Mouse (Mus musculus) frontal cortex, postnatal 25 days (tissue): ENCODE results near the gene Adam15.

Experiments used
- DNase-seq, 2 experiments: peaks; one replicate each; pipeline ENCODE4 v3.0.0; 2022; ENCODE audit warnings: low spot score in 2 of 2

Gene Adam15

DNA sequence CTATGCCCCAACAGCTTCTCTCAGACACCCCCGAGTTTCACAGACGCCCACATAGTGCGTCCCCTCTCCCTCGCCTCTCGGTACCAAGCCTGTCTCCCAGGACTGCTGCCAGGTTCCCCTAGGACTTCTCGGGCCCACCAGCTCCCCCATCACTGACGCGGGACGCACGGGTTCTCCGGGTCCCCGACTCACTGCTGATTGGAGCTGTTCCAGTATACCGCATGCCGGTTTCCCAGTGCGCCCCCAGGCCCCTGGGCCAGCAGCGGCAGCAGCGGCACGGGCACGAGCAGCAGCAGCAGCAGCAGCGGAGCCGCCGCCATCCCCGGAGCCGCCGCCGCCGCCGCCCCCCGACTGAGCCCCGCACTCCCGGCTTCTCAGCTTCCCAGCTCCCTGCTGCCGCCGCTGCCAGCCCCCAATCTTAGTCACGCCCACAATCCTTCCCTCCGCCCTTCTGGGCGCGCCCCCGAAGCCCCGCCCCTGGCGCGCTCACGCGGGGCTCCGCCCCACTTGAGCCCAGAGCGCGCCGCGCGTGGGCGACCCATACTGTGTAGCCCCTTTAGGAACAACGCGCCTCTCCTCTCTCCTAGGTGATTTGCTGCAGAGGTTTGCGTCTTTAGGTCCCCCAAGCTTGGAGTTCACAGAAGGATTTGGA lies 27.2 kb downstream of the Adam15 start, which contains the start of gene Efna3:
Gene Efna3, minus strand, starts transcription at position 452 of the 652 bp plus-strand sequence.
- DNase-seq: peak; percentile 64 to 75

DNA sequence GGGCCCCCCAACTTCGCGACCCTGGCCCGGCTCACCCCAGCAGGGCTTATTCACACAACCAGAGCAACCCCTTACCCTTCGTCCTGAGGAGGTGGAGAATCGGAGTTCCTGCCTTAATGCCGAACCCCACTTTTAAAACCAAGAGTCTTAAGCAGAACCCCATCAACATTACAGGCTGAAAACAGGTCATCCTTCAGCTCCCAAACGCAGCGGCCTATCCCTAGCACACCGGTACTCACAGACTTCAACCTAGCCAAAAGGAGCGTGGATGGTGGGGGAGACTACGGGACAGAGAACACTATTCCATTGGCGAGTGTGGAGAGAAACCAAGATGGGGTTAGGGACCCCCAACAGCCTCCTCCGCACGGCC lies 27.7 kb downstream of the Adam15 start:
- no peak for DNase-seq

GRCm38 (mm10) chr3:89321183-89322130 lies 28.3 kb downstream of the Adam15 start:
- no peak for DNase-seq

DNA sequence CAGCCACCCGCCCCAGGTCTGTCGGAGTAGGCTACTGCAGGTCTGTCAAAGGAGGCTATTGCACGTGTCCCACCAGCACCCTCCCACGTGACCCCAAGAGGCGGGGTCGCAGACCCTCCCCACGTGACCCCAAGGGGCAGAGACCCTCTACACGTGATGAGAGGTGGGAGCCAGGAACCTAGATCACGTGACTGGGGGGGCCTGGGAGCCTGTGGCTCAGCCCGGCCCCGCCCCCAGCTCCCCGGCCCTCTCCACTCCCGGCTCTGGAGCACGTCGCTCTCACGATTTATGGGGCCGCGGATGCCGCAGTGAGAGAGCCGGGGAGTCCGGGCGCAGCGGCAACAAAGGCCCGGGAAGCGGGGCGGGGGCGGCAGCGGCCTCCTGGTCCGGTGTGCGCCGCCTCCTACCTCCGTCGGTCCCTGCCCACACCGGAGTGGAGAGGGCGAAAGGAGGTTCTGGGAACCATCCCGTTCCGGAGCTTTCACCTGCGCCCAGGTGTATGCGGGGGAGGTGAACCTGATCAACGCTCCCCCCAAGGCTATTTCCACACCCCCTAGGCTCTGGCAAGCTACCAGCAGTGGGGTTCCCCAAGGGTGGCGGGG lies 29.1 kb downstream of the Adam15 start:
- no peak for DNase-seq

GRCm38 (mm10) chr3:89319591-89320350 lies 30.0 kb downstream of the Adam15 start:
- DNase-seq: no peak

GRCm38 (mm10) chr3:89318971-89319590 lies 30.7 kb downstream of the Adam15 start:
- no peak for DNase-seq

GRCm38 (mm10) chr3:89318316-89318715 lies 31.5 kb downstream of the Adam15 start:
- DNase-seq: no peak

GRCm38 (mm10) chr3:89317246-89317645 lies 32.5 kb downstream of the Adam15 start:
- DNase-seq: no peak

- peak; percentile 80 to 86 for DNase-seq
These were observed 33.0 kb downstream of the Adam15 start for GRCm38 (mm10) chr3:89316833-89317232.

DNA sequence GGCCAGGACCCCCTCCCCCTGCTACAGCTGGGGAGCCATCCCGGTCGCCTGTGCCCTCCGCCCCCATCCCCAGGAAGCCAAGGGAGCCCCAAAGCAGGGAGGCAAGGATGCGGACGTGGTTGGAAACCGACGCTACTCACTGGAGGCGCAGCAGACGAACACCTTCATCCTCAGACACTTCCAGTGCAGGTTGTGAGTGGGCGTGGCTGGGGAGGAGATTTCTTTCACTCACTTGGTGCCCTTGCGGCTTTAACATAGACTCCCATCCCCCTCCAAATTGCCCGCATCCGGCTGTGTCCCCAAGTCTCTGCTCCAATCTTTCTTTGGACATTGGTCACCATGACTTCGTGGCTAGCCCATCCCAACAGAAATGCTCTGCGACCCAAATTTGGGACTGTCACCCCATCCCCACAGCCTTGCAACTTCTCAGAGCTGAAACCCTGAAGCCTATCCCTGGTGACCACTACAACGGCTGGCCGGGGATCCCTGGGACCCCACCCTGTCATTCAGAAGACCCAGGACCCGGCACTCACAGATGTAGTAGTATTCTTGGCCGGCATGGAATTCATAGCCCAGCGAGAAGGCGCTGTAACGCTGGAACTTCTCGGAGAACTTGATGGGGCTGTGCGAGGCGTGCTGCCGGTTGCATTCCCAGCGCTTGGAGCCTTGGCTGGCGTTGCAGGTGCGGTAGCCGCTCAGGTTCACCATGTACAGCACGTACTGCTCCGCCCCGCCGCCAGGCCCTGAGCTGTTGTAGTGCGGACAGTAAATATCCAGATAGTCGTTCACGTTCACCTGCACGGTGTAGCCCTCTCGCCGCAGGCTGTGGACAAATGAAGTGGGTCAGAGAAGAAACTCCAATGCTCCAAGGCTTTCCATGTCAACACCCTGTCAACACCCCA lies 33.6 kb downstream of the Adam15 start:
- no peak for DNase-seq

DNA sequence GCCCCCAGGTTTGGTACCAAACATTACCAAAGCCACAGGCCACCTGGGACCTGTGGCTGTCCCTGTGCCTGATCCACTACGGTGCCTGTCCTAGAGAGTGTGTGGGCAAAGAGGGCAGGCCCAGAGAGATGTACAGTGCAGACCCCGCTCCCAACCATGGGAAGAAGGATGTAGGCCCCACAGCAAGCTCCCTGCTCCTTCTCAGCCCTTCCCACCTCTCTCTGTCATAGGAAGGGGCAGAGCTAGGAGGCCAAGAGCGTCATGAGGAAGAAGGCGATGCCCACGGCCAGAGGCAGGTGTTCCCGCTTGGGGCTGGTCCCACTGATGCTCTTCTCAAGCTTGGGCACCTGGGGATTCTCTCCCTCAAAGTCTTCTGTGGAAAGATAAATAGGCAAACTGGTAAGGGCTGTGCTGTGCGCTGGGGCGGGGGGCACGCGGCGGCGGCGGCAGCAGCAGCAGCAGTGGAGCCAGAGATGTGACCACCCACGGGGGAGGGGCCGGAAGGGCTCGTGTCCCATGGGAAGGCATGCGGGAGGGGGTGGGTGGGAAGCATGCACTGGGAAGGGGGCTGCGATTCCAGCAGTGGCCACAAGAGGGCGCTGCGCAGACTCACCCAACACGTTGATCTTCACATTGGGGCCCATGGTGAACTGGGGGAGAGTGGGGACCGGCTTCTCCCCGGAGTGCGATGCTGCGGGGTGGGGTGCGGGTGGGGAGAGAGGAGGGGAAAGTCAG lies 34.4 kb downstream of the Adam15 start:
- DNase-seq: peak; percentile 82 to 83

GRCm38 (mm10) chr3:89314791-89315190 lies 35.0 kb downstream of the Adam15 start:
- no peak for DNase-seq

DNA sequence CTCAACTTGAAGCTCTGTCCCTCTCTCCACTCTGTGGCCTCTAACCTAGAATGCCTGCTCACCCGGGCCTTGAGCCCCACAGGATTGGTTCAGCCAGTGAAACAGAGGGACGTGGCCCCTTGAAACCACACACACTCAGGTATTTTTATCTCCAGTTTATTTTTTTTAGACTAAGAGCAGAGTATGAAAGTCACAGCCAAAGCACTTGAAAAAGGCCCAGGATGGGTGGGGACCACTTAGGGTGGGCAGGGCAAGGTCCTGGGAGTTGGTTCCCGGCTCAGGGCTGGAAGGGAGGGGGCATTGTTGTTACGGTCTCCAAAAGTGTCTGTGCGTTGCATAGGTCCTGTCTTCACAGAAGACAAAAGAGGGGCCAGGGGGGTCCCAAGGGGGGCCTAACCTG lies 35.5 kb downstream of the Adam15 start:
- no peak for DNase-seq

DNA sequence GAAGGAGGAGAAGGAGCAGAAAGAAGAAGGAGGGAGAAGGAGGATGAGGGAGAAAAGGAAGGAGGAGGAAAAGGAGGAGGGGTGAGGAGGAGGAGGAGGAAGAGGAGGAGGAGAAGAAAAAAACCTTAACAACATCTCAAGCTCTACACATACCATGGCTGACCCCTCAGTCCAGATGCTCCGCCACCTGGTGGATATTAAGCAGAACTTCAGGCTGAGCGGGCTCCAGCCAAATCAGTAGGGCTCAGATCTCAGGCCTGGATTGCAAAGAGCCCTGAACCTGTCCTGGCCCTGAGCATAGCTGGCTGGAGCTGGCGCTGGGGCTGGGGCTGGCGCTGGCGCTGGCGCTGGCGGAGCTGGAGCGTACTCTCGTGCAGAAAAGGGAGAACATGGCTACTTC lies 41.7 kb downstream of the Adam15 start:
- peak in 1 of 2 experiments; percentile 40 for DNase-seq

- no peak for DNase-seq
These were observed 44.1 kb downstream of the Adam15 start for GRCm38 (mm10) chr3:89305551-89306325.

- DNase-seq: no peak
These were observed 44.7 kb downstream of the Adam15 start for GRCm38 (mm10) chr3:89305105-89305504.

GRCm38 (mm10) chr3:89304440-89304839 lies 45.4 kb downstream of the Adam15 start:
- DNase-seq: no peak

GRCm38 (mm10) chr3:89300514-89300913 lies 49.3 kb downstream of the Adam15 start:
- DNase-seq: no peak

DNA sequence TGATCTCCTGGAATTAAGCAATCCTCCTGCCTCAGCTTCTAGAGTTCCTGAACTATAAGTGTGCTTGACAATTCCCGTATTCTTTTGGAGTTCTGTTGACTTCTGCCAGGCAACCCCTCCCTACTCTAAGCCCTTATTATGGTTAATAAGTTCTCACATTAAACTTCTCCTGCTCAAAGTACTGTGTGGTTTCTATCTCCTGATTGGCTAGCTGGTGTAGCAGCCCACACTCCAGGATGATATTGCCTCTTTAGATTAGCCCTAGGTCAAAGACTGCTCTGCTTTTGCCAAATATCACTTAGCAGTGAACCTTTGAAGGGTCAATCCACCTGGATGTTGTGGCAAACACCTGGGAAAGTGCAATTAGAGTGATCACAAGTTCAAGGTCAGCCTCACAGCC lies 49.7 kb downstream of the Adam15 start:
- DNase-seq: no peak
